Mouse (Mus musculus) MEL (cell line): ENCODE measurements around the gene Cfap77.

Experiments used
- CHD1 ChIP-seq: IDR thresholded peaks from 2 replicates; pipeline ENCODE4 v1.6.1; 2012; ENCODE audit warnings: low read depth, mild to moderate bottlenecking, inconsistent platforms, low read length, improper control_type of control experiment
- CHD2 ChIP-seq: IDR thresholded peaks from 2 replicates; pipeline ENCODE4 v1.6.1; 2011; ENCODE audit warnings: low read length, improper control_type of control experiment
- CTCF ChIP-seq, 3 experiments: IDR thresholded peaks in 2 of 3; conservative IDR thresholded peaks in 1 of 3; 2 replicates each; pipeline ENCODE4 v1.5.1; 2011 to 2012; ENCODE audit warnings: low read length in 3 of 3, low read depth in 2 of 3, mild to moderate bottlenecking in 2 of 3, improper control_type of control experiment in 1 of 3, inconsistent platforms in 1 of 3, mixed read lengths in 1 of 3, moderate library complexity in 1 of 3; ENCODE audit not compliant: control insufficient read depth in 1 of 3, insufficient read depth in 1 of 3, poor library complexity in 1 of 3, severe bottlenecking in 1 of 3
- E2F4 ChIP-seq: IDR thresholded peaks from 2 replicates; pipeline ENCODE4 v1.6.1; 2011; ENCODE audit warnings: low read depth, low read length, improper control_type of control experiment, borderline replicate concordance
- GATA1 ChIP-seq: IDR thresholded peaks from 2 replicates; pipeline ENCODE4 v1.6.1; 2011; ENCODE audit warnings: low read depth, low read length, improper control_type of control experiment
- MAFK ChIP-seq: IDR thresholded peaks from 2 replicates; pipeline ENCODE4 v1.6.1; 2011; ENCODE audit warnings: low read depth, mild to moderate bottlenecking, low read length, improper control_type of control experiment, borderline replicate concordance
- MAZ ChIP-seq: IDR thresholded peaks from 2 replicates; pipeline ENCODE4 v1.6.1; 2012; ENCODE audit warnings: low read depth, mild to moderate bottlenecking, inconsistent platforms, low read length, improper control_type of control experiment
- MEF2A ChIP-seq: IDR thresholded peaks from 2 replicates; pipeline ENCODE4 v1.6.1; 2014; ENCODE audit warnings: low read depth, mild to moderate bottlenecking, inconsistent platforms, low read length, improper control_type of control experiment; ENCODE audit not compliant: poor library complexity, insufficient replicate concordance, severe bottlenecking; ENCODE audit errors: extremely low read depth
- POLR2A ChIP-seq, 2 experiments: IDR thresholded peaks; 2 replicates each; pipeline ENCODE4 v1.6.1; 2011 to 2012; ENCODE audit warnings: low read length in 2 of 2, mild to moderate bottlenecking in 2 of 2, control low read depth in 1 of 2, improper control_type of control experiment in 1 of 2, low read depth in 1 of 2, moderate library complexity in 1 of 2; ENCODE audit not compliant: control insufficient read depth in 1 of 2, insufficient read depth in 1 of 2, poor library complexity in 1 of 2
- SIN3A ChIP-seq: IDR thresholded peaks from 2 replicates; pipeline ENCODE4 v1.6.1; 2012; ENCODE audit warnings: low read length, improper control_type of control experiment, inconsistent platforms
- SMC3 ChIP-seq: IDR thresholded peaks from 2 replicates; pipeline ENCODE4 v1.6.1; 2011; ENCODE audit warnings: low read depth, low read length, improper control_type of control experiment

GRCm38 (mm10) chr2:29018680-29019079 is 36.2 kb downstream of the Cfap77 start:
- TF ChIP-seq CTCF (IDR thresholded peaks at IDR 0.05 in 2 of 3, conservative IDR thresholded peaks at IDR 0.05 in 1 of 3; ENCODE audit: control insufficient read depth in 1 of 3, insufficient read depth in 1 of 3, low read depth in 2 of 3, low read length in 3 of 3, poor library complexity in 1 of 3, severe bottlenecking in 1 of 3) (no peak), E2F4 (no peak), SMC3 (no peak), MAFK (no peak), POLR2A (IDR thresholded peaks at IDR 0.05; ENCODE audit: control insufficient read depth in 1 of 2, insufficient read depth in 1 of 2, low read depth in 1 of 2, low read length in 2 of 2, poor library complexity in 1 of 2) (0 out of 4 replicates have a peak, but pooled peaks of 1 of the 2 experiments have one; percentile 2), CHD2 (no peak), GATA1 (peak; percentile 72), CHD1 (no peak), MAZ (no peak), SIN3A (no peak; the same call in 1 of the 2 replicates), MEF2A (no peak)
